Mouse (Mus musculus) liver, embryonic 14.5 days (tissue): Measurements from ENCODE around the gene Dohh.

ENCODE experiments used
- CTCF ChIP-seq: IDR thresholded peaks from 2 replicates; pipeline ENCODE4 v1.5.1; 2016; ENCODE audit warnings: antibody characterized with exemption, low read depth, control low read depth
- EP300 ChIP-seq: IDR thresholded peaks from 2 replicates; pipeline ENCODE4 v1.6.1; 2016; ENCODE audit warnings: antibody characterized with exemption, low read depth

DNA sequence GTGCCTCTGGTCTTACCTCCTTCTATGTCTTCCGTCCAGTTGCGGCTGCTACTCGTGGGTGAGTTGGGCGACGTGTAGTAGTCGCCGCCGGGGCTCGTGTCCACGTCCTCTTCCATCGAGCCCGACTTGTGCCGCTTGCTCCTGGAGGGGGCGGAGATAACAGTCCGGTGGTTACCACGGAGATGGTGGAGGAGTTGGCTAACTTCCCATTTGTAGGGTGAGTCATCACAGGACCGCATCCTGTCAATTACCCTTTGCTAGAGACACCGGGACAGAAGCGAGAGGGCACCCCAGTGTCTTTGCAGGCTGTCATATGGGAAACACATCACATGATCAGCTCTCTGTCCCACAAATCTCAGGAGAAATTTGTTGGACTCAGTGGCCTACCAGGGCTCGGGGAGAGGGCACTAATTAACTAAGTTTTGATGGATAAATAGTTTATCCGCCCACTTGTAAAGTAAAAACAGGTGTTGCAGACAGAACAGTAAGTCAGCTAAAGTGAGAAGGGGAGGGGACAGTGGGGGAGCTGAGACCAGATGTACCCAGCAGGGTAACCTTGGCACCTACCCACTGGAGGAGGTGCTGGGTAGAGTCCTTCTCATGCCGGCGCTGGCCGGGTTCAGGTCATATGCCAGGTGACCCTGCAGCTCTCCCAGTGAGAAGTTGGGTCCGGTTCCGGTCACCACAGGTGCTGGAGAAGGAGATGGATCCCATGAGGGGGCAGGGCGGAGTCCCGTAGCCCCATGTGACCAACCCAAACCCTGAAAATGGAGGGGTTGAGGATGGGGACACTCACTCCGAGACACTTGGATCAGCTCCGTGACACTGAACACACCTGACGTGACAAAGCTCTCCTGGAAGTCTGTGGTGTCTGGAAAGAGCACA is 23.6 kb downstream of the Dohh start:
- TF ChIP-seq CTCF (no peak), EP300 (no peak)
